Mouse (Mus musculus): Measurements from ENCODE around the gene Nkiras1.

GRCm38 (mm10) chr14:18317457-18318411 lies 46.8 kb downstream of the Nkiras1 start:
- no peak for TF ChIP-seq POLR2A (IDR thresholded peaks at IDR 0.05; ENCODE audit: borderline replicate concordance, extremely low read depth, insufficient read depth, insufficient read length, poor library complexity, severe bottlenecking)
- TF ChIP-seq CTCF (IDR thresholded peaks at IDR 0.05; ENCODE audit: borderline replicate concordance, extremely low read depth, insufficient read depth, insufficient read length), result no peak

Measured in brain, embryonic 14.5 days (tissue).